Mouse (Mus musculus) neural tube, embryonic 10.5 days (tissue): Measurements from ENCODE around the gene Rorc.

Source experiments
- DNase-seq: peaks from one replicate; pipeline ENCODE4 v3.0.0-alpha.2; 2017; ENCODE audit warnings: low spot score; ENCODE audit errors: extremely low spot score

Gene Rorc

DNA sequence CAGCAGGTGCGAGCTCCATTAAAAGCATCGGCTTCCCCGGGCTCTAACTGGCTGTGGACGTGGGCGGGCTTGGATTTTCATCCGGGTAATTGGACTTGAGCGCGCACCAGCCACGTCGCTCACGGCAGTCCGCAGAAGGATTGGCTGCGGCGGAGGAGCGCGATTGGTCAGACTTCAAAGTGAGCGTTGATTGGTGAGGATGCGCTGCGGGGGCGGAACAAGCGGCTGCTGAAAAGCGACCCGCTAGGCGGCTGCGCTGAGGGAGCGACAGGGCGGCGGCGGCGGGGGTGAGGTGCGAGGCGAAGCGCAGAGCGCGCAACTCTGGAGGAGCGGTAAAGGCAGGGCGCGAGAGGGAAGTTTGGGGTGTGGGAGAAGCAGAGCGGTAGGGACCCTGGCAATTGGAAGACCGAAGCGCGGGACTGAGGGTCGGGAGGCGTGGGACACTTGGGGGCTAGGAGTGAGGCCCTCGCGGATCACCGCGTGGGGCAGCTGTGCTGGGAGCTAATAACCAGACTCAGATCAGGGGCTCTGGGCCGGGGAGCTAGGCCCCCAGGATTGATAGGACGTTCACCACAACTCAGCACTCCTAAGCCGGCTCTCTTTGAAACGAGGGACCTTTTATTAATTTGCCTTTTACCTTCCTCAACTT is 40.6 kb downstream of the Rorc start, which contains the start of gene Tdrkh:
Gene Tdrkh (plus strand): TSS at position 243 of the 649 bp plus-strand sequence.
- peak; percentile 93 for DNase-seq

DNA sequence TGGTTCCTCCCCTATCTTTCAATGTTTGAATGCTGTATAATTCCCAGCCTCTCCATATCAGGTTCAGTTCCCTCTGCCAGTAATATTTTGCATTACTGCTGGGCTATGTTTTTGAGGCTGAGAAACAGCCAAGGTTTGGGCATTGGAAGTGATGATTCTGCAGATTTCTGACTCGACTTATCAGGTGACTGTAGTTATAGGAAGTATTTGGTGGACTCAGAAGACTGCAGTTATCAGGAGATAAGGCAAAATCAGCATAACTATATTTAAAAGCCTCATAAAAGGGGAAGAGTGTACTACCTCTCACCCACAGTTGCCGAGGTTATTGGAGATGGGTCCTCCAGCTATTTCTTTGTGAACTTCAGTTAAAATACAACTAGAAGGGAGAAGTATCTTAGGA is 58.4 kb downstream of the Rorc start:
- DNase-seq, result no peak

- no peak for DNase-seq
Observed at GRCm38 (mm10) chr3:94434305-94434704, 61.7 kb downstream of the Rorc start.

GRCm38 (mm10) chr3:94436420-94436819 is 63.8 kb downstream of the Rorc start:
- no peak for DNase-seq

DNA sequence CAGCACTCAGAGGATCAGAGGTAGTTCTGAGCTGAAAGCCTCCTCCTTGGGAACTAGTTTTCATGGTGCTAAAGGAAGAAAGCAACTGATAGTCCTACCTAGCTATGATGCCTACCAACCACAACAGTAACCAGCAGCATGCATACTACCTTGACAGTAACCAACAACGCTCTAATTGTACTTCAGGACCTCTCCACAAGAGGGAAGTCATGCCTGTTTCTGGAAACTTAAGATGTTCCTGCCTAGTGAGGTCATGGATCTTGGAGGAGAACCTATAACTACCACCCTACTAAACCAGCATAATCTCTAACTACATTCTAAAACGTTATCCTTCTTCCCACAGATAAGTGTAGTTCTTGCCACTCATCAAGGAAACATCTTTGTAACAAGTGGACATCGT is 68.6 kb downstream of the Rorc start:
- no peak for DNase-seq

DNA sequence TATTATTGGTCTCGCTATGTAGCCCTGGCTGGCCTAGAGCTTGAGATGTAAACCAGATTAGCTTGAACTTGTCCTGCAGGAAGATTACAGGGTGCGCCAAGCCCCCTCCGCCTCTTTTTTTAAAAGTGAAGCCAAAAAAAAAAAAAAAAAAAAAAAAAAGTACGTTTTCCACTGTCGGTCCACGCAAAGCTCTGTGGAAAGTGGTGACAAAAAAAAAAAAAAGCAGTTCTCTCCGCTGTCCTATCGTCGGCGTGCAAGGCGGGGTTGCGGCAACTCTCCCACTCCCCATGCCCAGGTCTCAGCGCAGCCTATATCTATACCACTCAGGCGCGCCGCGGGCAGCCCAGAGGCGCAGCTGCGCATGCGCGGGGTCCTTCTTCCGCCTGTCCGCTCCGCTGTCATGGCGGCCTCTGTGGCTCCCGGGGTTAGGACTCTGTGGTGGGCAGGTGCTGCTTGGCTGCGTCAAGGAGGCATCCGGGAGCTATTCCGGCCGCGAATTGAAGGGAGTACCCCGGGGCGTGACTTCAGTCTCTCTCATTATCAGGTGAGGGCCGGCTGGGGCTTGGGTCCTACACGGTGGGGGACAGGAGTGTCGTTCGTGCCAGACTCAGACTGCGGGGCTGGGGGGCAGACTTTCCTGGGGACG is 70.5 kb downstream of the Rorc start, which contains the start of gene Mrpl9:
Gene Mrpl9 (plus strand): TSS at position 368 of the 646 bp plus-strand sequence.
- DNase-seq, result peak; percentile 97

DNA sequence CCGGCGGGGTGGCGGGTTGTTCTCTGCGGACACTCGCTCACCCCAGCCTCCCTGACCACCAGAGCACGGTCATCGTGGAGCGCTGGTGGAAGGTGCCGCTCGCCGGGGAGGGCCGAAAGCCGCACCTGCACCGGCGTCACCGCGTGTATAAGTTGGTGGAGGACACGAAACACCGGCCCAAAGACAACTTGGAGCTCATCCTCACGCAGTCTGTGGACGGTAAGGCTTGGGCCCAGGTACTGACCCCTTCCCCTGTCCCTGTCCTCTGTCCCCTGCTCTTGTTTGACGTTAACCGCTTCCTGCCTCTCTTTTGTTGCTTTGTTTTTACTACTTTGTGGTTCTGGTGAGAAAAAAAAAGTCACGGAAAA is 71.0 kb downstream of the Rorc start, which contains the start of gene Oaz3:
Gene Oaz3 (minus strand): TSS at position 319 of the 368 bp plus-strand sequence.
- DNase-seq, result no peak
